Mouse (Mus musculus) embryonic facial prominence, embryonic 11.5 days (tissue): ENCODE measurements around the gene Tk1. TPM values are rescaled to one million over a fixed set of nuclear protein-coding genes. Genes with fewer than 3 reads are reported as not detected.

Source experiments
- ATAC-seq: fragments of 200-750 bp; cut with Nextera tagmentation; replicated peaks from 2 replicates; pipeline ENCODE4 v1.8.0; 2017; ENCODE audit warnings: low read depth; ENCODE audit not compliant: insufficient number of reproducible peaks, low FRiP score, low TSS enrichment
- DNase-seq: peaks from one replicate; pipeline ENCODE4 v3.0.0-alpha.2; 2015; ENCODE audit warnings: low spot score
- H3K27ac ChIP-seq: fragments of 300-500 bp; sonication (generic); replicated peaks from 2 replicates; pipeline ENCODE4 v1.5.1; 2014; ENCODE audit warnings: mild to moderate bottlenecking, low read depth, low read length, control low read depth
- H3K27me3 ChIP-seq: fragments of 300-500 bp; sonication (generic); 2 replicates; pipeline ENCODE4 v1.6.1; 2014; ENCODE audit warnings: mild to moderate bottlenecking, low read length, moderate library complexity, mixed read lengths; ENCODE audit not compliant: control insufficient read depth, insufficient read depth
- H3K36me3 ChIP-seq: fragments of 300-500 bp; sonication (generic); replicated peaks from 2 replicates; pipeline ENCODE4 v1.6.1; 2014; ENCODE audit warnings: low read depth, mild to moderate bottlenecking, low read length, moderate library complexity, mixed read lengths; ENCODE audit not compliant: control insufficient read depth, insufficient read depth
- H3K4me1 ChIP-seq: fragments of 300-500 bp; sonication (generic); 2 replicates; pipeline ENCODE4 v1.6.1; 2014; ENCODE audit warnings: low read length, mixed read lengths; ENCODE audit not compliant: control insufficient read depth, insufficient read depth
- H3K4me2 ChIP-seq: fragments of 300-500 bp; sonication (generic); 2 replicates; pipeline ENCODE4 v1.6.1; 2014; ENCODE audit warnings: low read depth, mild to moderate bottlenecking, control low read depth, low read length, moderate library complexity
- H3K4me3 ChIP-seq: fragments of 300-500 bp; sonication (generic); 2 replicates; pipeline ENCODE4 v1.5.1; 2014; ENCODE audit warnings: low read depth, low read length, control low read depth
- H3K9ac ChIP-seq: fragments of 300-500 bp; sonication (generic); replicated peaks from 2 replicates; pipeline ENCODE4 v1.6.1; 2014; ENCODE audit warnings: mild to moderate bottlenecking, control low read depth, low read length
- H3K9me3 ChIP-seq: fragments of 300-500 bp; sonication (generic); replicated peaks from 2 replicates; pipeline ENCODE4 v1.6.1; 2016; ENCODE audit warnings: mild to moderate bottlenecking, low read length, inconsistent platforms, mixed read lengths; ENCODE audit not compliant: control insufficient read depth
- WGBS: fragments of 180-500 bp; shearing (Covaris S2); extraction: QIAGEN DNeasy Blood & Tissue Kit; methylation state at CpG from one replicate; pipeline ENCODE4 v1.1.7; 2014; 5-methylcytosine and 5-hydroxymethylcytosine counted together
- polyA plus RNA-seq: library from polyadenylated mRNA; unstranded; fragments of >200 nt; fragmentation: Nextera tagmentation; extraction: Ambion mirVana; gene quantifications from 2 replicates; pipeline ENCODE4 v1.2.1, GENCODE M21; 2014

Gene Tk1
- polyA plus RNA-seq, 1 experiment from 2014 or later = 127 TPM

- Histone ChIP-seq H3K9ac (no peak overlapping the region), H3K27me3 (no peaks in the 10 kb centered on the region), H3K4me3 (no peak overlapping the region), H3K27ac (no peak overlapping the region), H3K36me3 (no peaks in the 10 kb centered on the region), H3K4me2 (no peak overlapping the region), H3K4me1 (no peaks in the 10 kb centered on the region), H3K9me3 (no peaks in the 10 kb centered on the region)
- WGBS = 77% methylated on average over 7 of the region's 7 CpGs
- no peak for ATAC-seq
- no peak for DNase-seq
Measured at GRCm38 (mm10) chr11:117800038-117800437, 25.9 kb downstream of the Tk1 start.

- no peaks in the 10 kb centered on the region for H3K36me3 ChIP-seq
- no peak overlapping the region for H3K9ac ChIP-seq
- H3K9me3 ChIP-seq = no peaks in the 10 kb centered on the region
- no peak for DNase-seq
- ATAC-seq = no peak
- no peaks in the 10 kb centered on the region for H3K4me1 ChIP-seq
- H3K27ac ChIP-seq = no peak overlapping the region
- H3K4me3 ChIP-seq = no peak overlapping the region
- no peak overlapping the region for H3K4me2 ChIP-seq
- no peaks in the 10 kb centered on the region for H3K27me3 ChIP-seq
- WGBS = 64% methylated on average over 5 of the region's 5 CpGs
Measured at GRCm38 (mm10) chr11:117799174-117799573, 26.7 kb downstream of the Tk1 start.

- Histone ChIP-seq H3K4me2 (no peak overlapping the region), H3K27ac (no peak overlapping the region), H3K9me3 (no peaks in the 10 kb centered on the region), H3K27me3 (no peaks in the 10 kb centered on the region), H3K9ac (no peak overlapping the region; the same call in 1 of the 2 replicates), H3K4me3 (no peak overlapping the region), H3K4me1 (no peaks in the 10 kb centered on the region), H3K36me3 (no peaks in the 10 kb centered on the region)
- ATAC-seq (no peak), DNase-seq (no peak)
- 43% methylated on average over 2 of the region's 2 CpGs for WGBS
Measured at GRCm38 (mm10) chr11:117798160-117798541, 27.7 kb downstream of the Tk1 start.

DNA sequence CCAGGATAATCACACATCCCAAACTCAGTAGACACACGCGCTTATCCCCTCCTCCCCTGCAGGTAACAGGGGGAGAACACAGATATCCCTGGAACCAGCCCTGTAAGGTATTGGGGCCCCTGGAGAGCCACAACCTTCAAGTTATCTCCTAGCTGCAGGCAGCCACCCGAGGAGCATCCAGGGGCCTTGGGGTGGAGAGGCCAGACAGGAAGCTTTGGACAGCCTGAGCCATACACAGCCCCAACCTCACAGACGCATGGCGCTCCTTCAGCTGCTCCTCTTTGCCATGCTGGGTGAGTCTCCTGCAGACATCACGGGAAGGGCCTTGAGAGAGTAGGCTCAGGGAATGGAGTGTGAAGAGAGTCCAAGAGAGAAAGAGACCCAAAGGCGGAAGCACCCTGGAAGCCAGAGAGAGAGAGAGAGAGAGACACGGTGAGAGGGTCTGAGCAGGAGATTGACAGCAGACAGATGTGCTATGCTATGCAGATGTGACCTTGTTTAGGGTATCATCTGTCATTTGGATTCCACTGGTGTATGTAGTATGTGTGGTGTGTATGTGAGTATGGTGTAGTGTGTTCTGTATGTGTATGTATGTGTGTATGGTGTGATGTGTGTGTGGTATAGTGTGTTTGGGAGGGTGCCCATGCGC is 28.3 kb downstream of the Tk1 start, which contains the start of gene 6030468B19Rik:
TSS of gene 6030468B19Rik (plus strand) at position 150 of the 649 bp plus-strand sequence.
- H3K4me3 ChIP-seq = no peak within 1 kb of the TSS
- no peak within 1 kb of the TSS; the same call in 1 of the 2 replicates for H3K9ac ChIP-seq

DNA sequence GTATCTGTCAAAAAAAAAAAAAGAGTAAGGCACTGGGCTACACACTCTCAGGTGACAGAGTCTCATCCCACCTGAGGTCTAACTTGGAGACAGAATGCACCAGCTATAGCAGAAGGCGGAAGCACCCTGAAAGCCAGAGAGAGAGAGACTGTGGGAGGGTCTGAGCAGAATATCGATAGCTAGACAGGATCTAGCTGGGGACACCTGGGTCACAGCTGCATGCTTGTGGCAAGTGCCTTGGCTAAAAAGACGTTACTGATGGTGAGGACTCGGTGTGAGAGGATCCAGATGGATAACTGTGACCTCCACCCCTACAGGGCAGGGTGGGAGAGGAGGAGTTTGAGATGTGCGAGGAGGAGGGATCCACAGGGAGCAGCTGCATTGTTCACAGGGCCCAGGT is 28.9 kb downstream of the Tk1 start:
- H3K27ac ChIP-seq = no peak overlapping the region
- H3K9me3 ChIP-seq = no peaks in the 10 kb centered on the region
- H3K36me3 ChIP-seq = no peaks in the 10 kb centered on the region
- no peaks in the 10 kb centered on the region for H3K27me3 ChIP-seq
- H3K4me3 ChIP-seq = no peak overlapping the region
- DNase-seq (no peak), ATAC-seq (no peak)
- no peaks in the 10 kb centered on the region for H3K4me1 ChIP-seq
- no peak overlapping the region for H3K9ac ChIP-seq
- no peak overlapping the region for H3K4me2 ChIP-seq
- 38% methylated on average over 5 of the region's 5 CpGs for WGBS

More for the DNA sequence above, 28.3 kb downstream of the Tk1 start, which contains the start of gene 6030468B19Rik:
- no peaks in the 10 kb centered on the region for H3K27me3 ChIP-seq
- DNase-seq (no peak), ATAC-seq (0 out of 2 replicates have a peak, but pooled peaks have one; percentile 29)
- no peak within 1 kb of the TSS for H3K27ac ChIP-seq
- no peak within 1 kb of the TSS for H3K4me2 ChIP-seq
- no peaks in the 10 kb centered on the region for H3K9me3 ChIP-seq
- WGBS = 53% methylated on average over 9 of the region's 9 CpGs
- H3K36me3 ChIP-seq = no peaks in the 10 kb centered on the region
- no peaks in the 10 kb centered on the region for H3K4me1 ChIP-seq

DNA sequence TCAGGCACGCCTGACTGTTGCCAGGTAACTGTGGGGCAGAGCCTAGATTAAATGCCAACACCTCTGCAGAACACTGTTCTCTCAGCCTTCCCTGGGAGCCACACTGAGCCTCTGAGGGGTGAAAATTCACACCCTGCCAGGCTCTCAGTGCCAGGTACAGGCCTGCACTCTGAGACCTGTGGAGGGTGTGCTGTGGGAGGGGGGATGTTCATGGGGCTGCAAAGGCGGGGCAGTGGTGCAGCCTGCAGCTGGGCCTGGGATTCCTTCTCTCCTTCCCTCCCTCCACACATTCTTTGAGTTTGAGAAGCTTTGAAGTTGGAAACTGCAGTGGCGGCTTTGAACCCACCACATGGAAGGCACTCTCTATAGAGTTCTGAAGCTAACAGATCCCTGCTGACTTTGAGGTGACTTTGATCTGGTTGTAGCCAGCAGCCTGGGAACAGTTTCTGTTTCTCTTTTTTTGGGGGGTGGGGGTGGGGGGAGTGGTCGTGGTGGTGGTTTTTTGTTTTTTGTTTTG is 31.8 kb downstream of the Tk1 start:
- no peak overlapping the region for H3K4me3 ChIP-seq
- H3K27me3 ChIP-seq = no peaks in the 10 kb centered on the region
- H3K27ac ChIP-seq = no peak overlapping the region
- DNase-seq (peak; percentile 16), ATAC-seq (no peak)
- H3K9me3 ChIP-seq = no peaks in the 10 kb centered on the region
- H3K4me1 ChIP-seq = no peaks in the 10 kb centered on the region
- no peak overlapping the region for H3K4me2 ChIP-seq
- H3K36me3 ChIP-seq = no peaks in the 10 kb centered on the region
- no peak overlapping the region for H3K9ac ChIP-seq
- 67% methylated on average over 4 of the region's 4 CpGs for WGBS

- no peaks in the 10 kb centered on the region for H3K36me3 ChIP-seq
- H3K9ac ChIP-seq = peak overlapping the region; percentile 44
- H3K4me1 ChIP-seq = no peaks in the 10 kb centered on the region
- no peaks in the 10 kb centered on the region for H3K9me3 ChIP-seq
- H3K4me3 ChIP-seq = no peak overlapping the region
- DNase-seq (peak; percentile 64), ATAC-seq (no peak)
- H3K27ac ChIP-seq = no peak overlapping the region
- peak overlapping the region; percentile 27 for H3K4me2 ChIP-seq
- no peaks in the 10 kb centered on the region for H3K27me3 ChIP-seq
- 4% methylated on average over 22 of the region's 22 CpGs for WGBS
Measured at GRCm38 (mm10) chr11:117792281-117792888, 33.5 kb downstream of the Tk1 start.

DNA sequence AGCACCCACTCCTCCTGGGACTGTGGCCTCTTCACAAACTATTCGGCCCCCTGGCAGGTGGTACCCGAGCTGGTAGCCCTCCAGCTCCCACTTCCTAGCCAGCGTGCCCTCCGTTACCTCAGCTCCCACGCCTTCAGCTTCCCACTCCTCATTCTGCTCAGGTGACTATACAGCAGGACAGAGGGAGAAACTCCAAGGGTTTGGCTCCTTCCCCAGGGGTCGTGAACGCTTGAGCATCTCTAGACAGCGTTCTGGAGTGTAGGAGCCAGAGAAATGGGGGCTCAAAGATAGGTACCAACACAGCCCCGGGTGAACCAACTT is 34.5 kb downstream of the Tk1 start:
- no peak overlapping the region for H3K4me3 ChIP-seq
- ATAC-seq (no peak), DNase-seq (no peak)
- H3K4me2 ChIP-seq = no peak overlapping the region
- H3K36me3 ChIP-seq = no peaks in the 10 kb centered on the region
- H3K9me3 ChIP-seq = no peaks in the 10 kb centered on the region
- H3K27me3 ChIP-seq = no peaks in the 10 kb centered on the region
- no peaks in the 10 kb centered on the region for H3K4me1 ChIP-seq
- H3K27ac ChIP-seq = no peak overlapping the region
- H3K9ac ChIP-seq = no peak overlapping the region
- WGBS = 80% methylated on average over 9 of the region's 9 CpGs
